Comparison of ENCODE assay signal across 8 mouse cellular contexts in genomic region chr4:150583777-150584135, GRCm38 (mm10).
A peak's percentile ranks its signal among the peaks of the same experiment; 100 is the strongest.
DNase-seq lines count a peak whose midpoint lies in the region; ATAC-seq and TF ChIP-seq lines count a peak whose summit lies in the region.

No protein-coding gene starts in this region.

- 0 out of 2 replicates have a peak, but pooled peaks cover 2% of the 10 kb centered on the region for H3K36me3 ChIP-seq in lung, embryonic 14.5 days (ENCODE audit: insufficient read depth)
- H3K36me3 ChIP-seq in embryonic facial prominence, embryonic 11.5 days (replicated peaks; ENCODE audit: control insufficient read depth, insufficient read depth, low read depth, low read length): no peaks in the 10 kb centered on the region
- H3K36me3 ChIP-seq in myocyte (ENCODE audit: control insufficient read depth, insufficient read depth): no peaks in the 10 kb centered on the region

- 12% methylated on average over 3 of the region's 3 CpGs for WGBS in lung, embryonic 14.5 days
- 23% methylated on average over 3 of the region's 3 CpGs for WGBS in lung, adult 2 months
- WGBS in embryonic facial prominence, embryonic 11.5 days: 57% methylated on average over 3 of the region's 3 CpGs

- no peaks in the 10 kb centered on the region for H3K27me3 ChIP-seq in lung, embryonic 14.5 days (ENCODE audit: insufficient read depth, low read length)
- H3K27me3 ChIP-seq in embryonic facial prominence, embryonic 11.5 days (ENCODE audit: control insufficient read depth, insufficient read depth, low read length): no peaks in the 10 kb centered on the region
- H3K27me3 ChIP-seq in myocyte (ENCODE audit: control insufficient read depth, insufficient read depth, insufficient read length): no peaks in the 10 kb centered on the region

- intact Hi-C loops in left cerebral cortex, postnatal 25 days (cut with DNase I): no loop called here

- DNase-seq in lung, embryonic 14.5 days: peak; percentile 84
- DNase-seq in lung, adult 2 months: no peak
- DNase-seq in embryonic facial prominence, embryonic 11.5 days (ENCODE audit: low spot score): no peak
- DNase-seq in left cerebral cortex, postnatal 25 days (ENCODE audit: low spot score in 2 of 2): no peak
- DNase-seq in retina, embryonic 14.5 days (ENCODE audit: low spot score): no peak
- DNase-seq in adrenal gland, adult 2 months: no peak

- H3K9ac ChIP-seq in lung, embryonic 14.5 days: peak overlapping the region; percentile 37
- H3K9ac ChIP-seq in embryonic facial prominence, embryonic 11.5 days (replicated peaks; ENCODE audit: low read length): peak overlapping the region; percentile 39; the same call in 1 of the 2 replicates

- peaks cover 82% of the 10 kb centered on the region for H3K79me2 ChIP-seq in myocyte (ENCODE audit: control insufficient read depth, insufficient read depth)

- TF ChIP-seq CTCF in lung, embryonic 14.5 days (IDR thresholded peaks at IDR 0.05; ENCODE audit: low read depth): no peak
- TF ChIP-seq CTCF in lung, adult 2 months (IDR thresholded peaks at IDR 0.05; ENCODE audit: insufficient read depth, low read length): no peak

- peaks cover 46% of the 10 kb centered on the region for H3K4me1 ChIP-seq in lung, embryonic 14.5 days (ENCODE audit: insufficient read depth)
- peaks cover 49% of the 10 kb centered on the region for H3K4me1 ChIP-seq in lung, adult 2 months (ENCODE audit: control insufficient read depth, insufficient read depth, low read length)
- peaks cover 7% of the 10 kb centered on the region for H3K4me1 ChIP-seq in embryonic facial prominence, embryonic 11.5 days (ENCODE audit: control insufficient read depth, insufficient read depth, low read length)

- no peak overlapping the region for H3K4me3 ChIP-seq in lung, embryonic 14.5 days (ENCODE audit: low read depth, low read length)
- no peak overlapping the region for H3K4me3 ChIP-seq in lung, adult 2 months (replicated peaks; ENCODE audit: extremely low read depth, low read depth, low read length)
- no peak overlapping the region for H3K4me3 ChIP-seq in embryonic facial prominence, embryonic 11.5 days (ENCODE audit: low read depth, low read length)
- no peak overlapping the region for H3K4me3 ChIP-seq in myocyte

- no peaks in the 10 kb centered on the region for H3K9me3 ChIP-seq in lung, embryonic 14.5 days (ENCODE audit: low read depth, low read length)
- H3K9me3 ChIP-seq in embryonic facial prominence, embryonic 11.5 days (replicated peaks; ENCODE audit: control insufficient read depth, low read length): no peaks in the 10 kb centered on the region

- H3K4me2 ChIP-seq in lung, embryonic 14.5 days: peak overlapping the region; percentile 50
- H3K4me2 ChIP-seq in embryonic facial prominence, embryonic 11.5 days (ENCODE audit: low read depth, low read length): no peak overlapping the region
- peak overlapping the region; percentile 75 for H3K4me2 ChIP-seq in myocyte (ENCODE audit: low read depth)

- H3K27ac ChIP-seq in lung, embryonic 14.5 days (ENCODE audit: low read depth): peak overlapping the region; percentile 97
- peak overlapping the region; percentile 31; the same call in 1 of the 2 replicates for H3K27ac ChIP-seq in embryonic facial prominence, embryonic 11.5 days (replicated peaks; ENCODE audit: low read depth, low read length)

- ATAC-seq in lung, embryonic 14.5 days (ENCODE audit: insufficient read depth): peak; percentile 90
- ATAC-seq in embryonic facial prominence, embryonic 11.5 days (replicated peaks; ENCODE audit: insufficient number of reproducible peaks, low FRiP score, low TSS enrichment, low read depth): no peak
- peak; percentile 47 for ATAC-seq in inflammation-experienced regulatory T-cells, adult 6 months

- no peak for TF ChIP-seq POLR2A in lung, adult 2 months (IDR thresholded peaks at IDR 0.05; ENCODE audit: borderline replicate concordance, extremely low read depth, low read depth, low read length)
- TF ChIP-seq POLR2A in myocyte (IDR thresholded peaks at IDR 0.05; ENCODE audit: insufficient read length, low read depth): no peak

- no peak overlapping the region for H3ac ChIP-seq in myocyte (ENCODE audit: control insufficient read depth, insufficient read length)

TF ChIP-seq in myocyte, 11 proteins besides CTCF, POLR2A, EP300 and RAD21:
- TF ChIP-seq SRF (IDR thresholded peaks at IDR 0.05; ENCODE audit: control insufficient read depth, insufficient read length, low read depth) (no peak), MYOG (IDR thresholded peaks at IDR 0.05; ENCODE audit: control insufficient read depth in 1 of 3, insufficient read depth in 1 of 3, insufficient read length in 2 of 3, low read depth in 2 of 3) (no peak), TCF12 (IDR thresholded peaks at IDR 0.05; ENCODE audit: insufficient read depth, poor library complexity, severe bottlenecking) (no peak), USF1 (IDR thresholded peaks at IDR 0.05; ENCODE audit: low read depth) (no peak), E2F4 (IDR thresholded peaks at IDR 0.05; ENCODE audit: insufficient read depth) (no peak), REST (IDR thresholded peaks at IDR 0.05; ENCODE audit: insufficient read depth, insufficient read length) (no peak), MYOD1 (IDR thresholded peaks at IDR 0.05; ENCODE audit: control insufficient read depth in 1 of 3, insufficient read length in 2 of 3, low read depth in 2 of 3) (no peak), TCF3 (IDR thresholded peaks at IDR 0.05; ENCODE audit: insufficient read length, low read depth) (no peak), CEBPB (IDR thresholded peaks at IDR 0.05; ENCODE audit: insufficient read depth, poor library complexity, severe bottlenecking) (no peak), POLR2AphosphoS2 (IDR thresholded peaks at IDR 0.05; ENCODE audit: insufficient read length, low read depth) (no peak), MAX (IDR thresholded peaks at IDR 0.05; ENCODE audit: low read depth) (no peak)
TF ChIP-seq in myocyte: peak in this region for 0.
